Mouse (Mus musculus) cerebral cortex, adult 2 months (tissue): Measurements from ENCODE around the gene Cyp2w1.

ENCODE experiments used
- WGBS: fragments of 180-500 bp; shearing (Covaris S2); methylation state at CpG from one replicate; pipeline ENCODE4 v1.1.7; 2018; 5-methylcytosine and 5-hydroxymethylcytosine counted together

The Cyp2w1 gene

GRCm38 (mm10) chr5:139332590-139333272, 19.7 kb upstream of the Cyp2w1 start:
- WGBS = 89% methylated on average over 8 of the region's 8 CpGs

DNA sequence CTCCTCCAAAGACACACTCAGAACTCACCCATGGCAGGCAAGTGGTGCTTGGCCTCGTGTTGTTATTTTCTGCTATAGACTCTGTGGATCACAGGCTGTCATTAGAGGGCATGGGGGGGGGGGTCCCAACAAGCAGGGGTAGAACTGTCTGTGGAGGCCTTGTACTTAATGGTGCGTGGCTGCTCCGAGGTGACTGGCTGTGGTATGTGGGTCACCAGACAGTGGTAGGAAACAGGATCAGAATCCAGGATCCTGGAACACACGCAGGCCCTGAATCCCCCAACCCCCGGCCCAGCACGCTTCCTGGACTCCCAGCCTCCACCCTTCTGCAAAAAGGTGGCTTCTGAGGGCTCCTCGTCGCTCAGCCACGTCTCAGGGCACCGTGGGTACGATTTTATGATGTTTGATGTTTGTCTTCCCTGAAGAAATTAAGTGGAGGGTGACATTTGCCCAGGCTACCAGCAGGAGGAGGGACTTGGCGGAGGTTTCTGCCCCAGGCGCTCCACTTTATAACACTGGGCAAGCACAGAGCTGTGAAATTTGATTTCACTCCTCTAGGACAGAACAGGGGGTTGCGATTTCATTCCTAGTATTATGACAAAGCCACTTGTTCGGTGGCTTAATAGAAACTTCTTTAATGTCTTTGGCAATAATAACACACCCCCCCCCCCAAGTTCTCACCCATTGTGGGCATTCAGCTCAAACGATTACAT, 19.0 kb upstream of the Cyp2w1 start:
- WGBS = 80% methylated on average over 16 of the region's 16 CpGs

GRCm38 (mm10) chr5:139334394-139334793, 18.0 kb upstream of the Cyp2w1 start:
- WGBS = 84% methylated on average over 10 of the region's 10 CpGs

- WGBS = 76% methylated on average over 4 of the region's 4 CpGs
Observed at GRCm38 (mm10) chr5:139335634-139336033, 16.8 kb upstream of the Cyp2w1 start.

- 63% methylated on average over 13 of the region's 13 CpGs for WGBS
Observed at GRCm38 (mm10) chr5:139337826-139338370, 14.5 kb upstream of the Cyp2w1 start.

DNA sequence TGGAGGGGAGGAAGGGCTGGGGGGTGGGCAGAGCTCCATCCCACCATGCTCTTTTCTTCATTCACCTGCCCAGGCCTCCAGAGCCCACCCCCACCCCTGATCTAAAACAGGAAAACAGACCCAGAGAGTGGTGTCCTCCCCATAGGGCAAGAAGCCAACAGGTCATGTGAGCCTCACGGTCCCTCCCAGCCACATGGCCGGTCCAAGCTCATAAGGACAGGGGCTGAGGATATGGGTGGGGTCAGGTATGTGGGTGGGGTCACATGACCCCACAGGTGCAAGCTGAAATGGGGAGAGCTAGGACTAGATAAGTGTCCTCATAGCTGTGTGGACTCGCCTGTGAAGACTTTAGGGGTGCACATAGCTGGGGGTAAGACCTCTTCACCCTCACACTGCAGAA, 14.0 kb upstream of the Cyp2w1 start:
- WGBS = 61% methylated on average over 3 of the region's 3 CpGs

DNA sequence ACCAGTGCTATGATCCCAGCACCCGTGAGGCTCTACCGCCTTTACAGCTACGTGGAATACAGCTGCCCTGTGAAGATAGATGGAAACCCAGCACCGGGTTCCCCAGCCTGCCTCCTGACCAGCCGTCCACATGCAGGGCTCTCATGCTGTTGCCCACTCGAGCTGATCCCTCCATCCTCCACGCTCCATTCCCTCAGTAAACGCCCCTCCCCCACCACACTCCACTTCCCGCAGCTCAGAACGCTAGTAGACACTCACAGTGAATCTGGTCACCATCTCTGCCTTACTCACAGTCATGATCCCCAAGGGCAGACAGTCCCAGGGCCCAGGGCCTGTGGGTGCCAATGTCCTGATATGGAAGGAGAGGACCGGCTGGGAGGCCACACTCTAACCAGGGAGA, 13.5 kb upstream of the Cyp2w1 start:
- 81% methylated on average over 11 of the region's 11 CpGs for WGBS

DNA sequence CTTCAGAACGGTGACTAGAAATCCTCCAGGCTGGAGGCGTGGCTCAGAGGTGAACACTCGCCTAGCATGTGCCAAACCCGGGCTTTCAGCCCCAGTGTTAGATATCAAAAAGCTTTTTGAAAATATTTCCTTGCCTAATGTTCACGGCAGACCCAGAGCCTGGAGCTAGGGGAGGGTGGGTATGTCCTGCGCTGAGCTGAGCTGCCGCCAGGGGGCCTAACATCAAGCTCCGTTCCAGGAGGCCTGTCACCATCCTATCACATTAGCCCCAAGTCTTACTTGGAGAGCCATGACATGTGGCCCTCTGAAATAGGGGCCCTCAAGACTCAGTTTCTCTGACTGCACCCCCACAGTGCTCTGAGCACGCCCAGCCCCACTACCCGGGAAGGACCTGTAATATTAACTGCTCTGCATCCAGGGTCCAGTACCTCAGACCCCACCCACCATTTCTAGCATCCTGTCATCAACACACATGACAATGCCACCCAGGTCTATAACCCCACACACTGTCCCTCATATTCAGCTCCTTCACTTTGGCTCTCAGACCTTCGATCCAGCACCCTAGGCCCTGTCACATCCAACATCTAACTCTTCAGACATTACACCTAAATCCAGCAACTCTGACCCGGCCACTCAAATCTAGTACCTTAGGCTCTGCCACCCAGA, 8.3 kb upstream of the Cyp2w1 start:
- 4% methylated on average over 12 of the region's 12 CpGs for WGBS

- WGBS = under 1% methylated on average over 33 of the region's 33 CpGs
Observed at GRCm38 (mm10) chr5:139344687-139345363, 7.6 kb upstream of the Cyp2w1 start.

DNA sequence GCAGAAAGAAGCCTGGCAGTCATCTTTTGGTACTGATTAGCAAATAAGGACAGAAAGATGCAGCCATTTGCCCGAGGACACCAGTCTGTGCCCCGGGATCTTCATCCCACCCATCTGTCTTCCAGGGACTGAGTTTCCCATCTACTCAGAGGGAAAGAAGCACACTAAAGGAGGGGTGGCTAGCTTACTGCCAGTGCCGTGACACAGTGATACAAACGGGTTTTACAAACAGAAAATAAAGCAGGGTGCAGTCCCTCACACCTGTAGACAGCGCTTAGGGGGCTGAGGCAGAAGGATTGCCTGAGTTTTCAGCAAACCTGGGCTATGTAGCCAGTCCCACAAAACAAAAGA, 7.1 kb upstream of the Cyp2w1 start:
- WGBS = 13% methylated on average over 5 of the region's 5 CpGs

DNA sequence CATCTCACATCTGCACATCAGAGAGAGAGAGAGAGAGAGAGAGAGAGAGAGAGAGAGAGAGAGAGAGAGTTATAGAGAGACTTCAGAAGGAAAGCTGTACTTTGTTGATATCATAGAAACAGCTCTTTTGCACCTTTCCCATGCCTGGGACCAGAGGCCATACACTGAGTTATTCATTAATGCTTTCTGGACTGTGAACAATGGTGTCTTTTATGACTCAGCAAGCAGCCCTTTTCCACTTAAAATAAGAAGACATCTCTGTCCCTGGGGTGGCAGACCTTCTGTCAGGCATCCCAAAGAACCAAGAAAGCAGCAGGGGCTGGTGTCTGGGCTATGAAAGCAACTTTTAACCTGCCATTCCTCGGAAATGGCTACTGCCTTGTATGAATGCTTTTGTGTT, 5.2 kb upstream of the Cyp2w1 start:
- WGBS = 64% methylated on average over 1 of the region's 1 CpGs

DNA sequence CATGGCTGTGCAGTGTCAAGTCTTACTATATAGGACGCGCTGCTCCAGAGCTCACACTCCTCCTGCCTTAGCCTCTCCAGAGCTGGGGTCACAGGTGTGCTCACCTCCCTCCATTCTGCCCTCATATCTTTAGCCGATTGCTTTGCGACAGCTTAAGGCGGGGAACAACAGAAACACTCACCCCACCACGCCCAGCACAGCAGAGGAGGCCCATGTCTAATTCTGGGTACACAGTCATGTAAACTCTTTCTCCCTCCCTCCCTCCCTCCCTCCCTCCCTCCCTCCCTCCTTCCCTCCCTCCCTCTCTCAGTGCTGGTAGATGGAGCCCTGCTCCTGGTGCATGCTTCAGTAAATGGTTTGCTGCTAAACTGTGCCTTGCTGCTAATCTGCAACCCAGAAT, 2.7 kb upstream of the Cyp2w1 start:
- WGBS = 70% methylated on average over 6 of the region's 6 CpGs

GRCm38 (mm10) chr5:139351134-139351533, 1.3 kb upstream of the Cyp2w1 start, which contains the start of gene Cox19:
Cox19 (minus strand) TSS chr5:139351418.
- 50% methylated on average over 5 of the region's 5 CpGs for WGBS

DNA sequence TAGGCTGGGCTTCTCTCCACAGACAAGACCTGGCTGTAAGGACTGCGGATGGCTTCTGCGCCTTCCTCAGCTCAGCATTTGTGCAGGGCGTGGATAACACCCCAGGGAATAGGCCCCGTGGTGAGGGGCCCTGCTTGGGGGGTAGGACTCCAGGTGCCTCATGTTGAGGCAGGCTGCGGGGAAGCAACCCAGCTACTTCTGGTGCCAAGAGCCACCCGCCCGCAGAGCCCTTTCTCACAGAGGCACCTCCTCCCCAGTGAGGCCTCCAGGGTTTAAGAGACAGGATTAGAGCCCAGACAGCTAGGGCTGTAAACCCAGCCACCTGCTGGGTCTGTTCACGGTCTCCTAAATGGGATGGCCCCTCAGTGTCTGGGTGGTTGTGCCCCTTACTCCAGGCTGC, 789 bp upstream of the Cyp2w1 start:
- 58% methylated on average over 8 of the region's 8 CpGs for WGBS

DNA sequence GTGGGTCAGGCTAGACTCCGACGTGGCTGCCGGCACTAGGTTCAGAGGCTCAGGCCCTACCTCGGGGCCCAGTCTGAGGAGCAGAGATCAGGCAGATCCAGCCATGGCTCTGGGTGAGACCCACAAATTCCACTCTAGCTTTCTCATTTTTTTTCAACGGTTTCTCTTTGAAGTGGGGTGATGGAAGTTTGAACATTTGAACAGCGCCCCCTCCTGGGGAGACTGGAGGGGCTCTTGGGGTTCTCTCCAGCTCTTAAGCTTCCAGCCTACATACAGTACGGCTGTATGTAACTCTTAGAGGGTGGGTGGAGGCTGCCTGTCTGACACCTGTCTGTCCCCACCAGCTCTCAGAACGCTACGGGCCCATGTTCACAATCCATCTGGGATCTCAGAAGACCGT, 1.1 kb downstream of the Cyp2w1 start:
- 55% methylated on average over 10 of the region's 10 CpGs for WGBS

GRCm38 (mm10) chr5:139353946-139354345, 1.5 kb downstream of the Cyp2w1 start:
- 86% methylated on average over 11 of the region's 11 CpGs for WGBS

GRCm38 (mm10) chr5:139355235-139355772, 2.9 kb downstream of the Cyp2w1 start:
- WGBS = 33% methylated on average over 19 of the region's 19 CpGs

DNA sequence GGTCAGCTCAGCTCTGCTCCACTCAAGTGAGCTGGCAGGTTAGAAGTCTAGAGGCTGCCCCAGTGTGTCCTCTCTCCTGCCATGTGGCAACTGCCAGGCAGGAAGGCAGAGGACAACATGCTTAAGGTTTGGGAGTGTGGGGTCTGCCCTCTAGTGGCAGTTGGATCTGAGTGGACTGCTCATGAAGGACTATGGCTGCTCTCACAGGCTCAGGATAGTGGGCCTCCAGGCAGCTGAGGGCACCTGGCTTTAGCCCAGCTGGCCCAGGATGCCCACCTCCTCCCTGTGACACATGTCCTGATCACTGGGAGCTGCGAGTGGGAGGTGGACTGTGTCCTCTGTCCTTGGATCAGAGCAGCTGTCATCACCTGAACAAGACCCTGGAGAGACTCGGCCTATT, 6.2 kb downstream of the Cyp2w1 start:
- 87% methylated on average over 2 of the region's 2 CpGs for WGBS

DNA sequence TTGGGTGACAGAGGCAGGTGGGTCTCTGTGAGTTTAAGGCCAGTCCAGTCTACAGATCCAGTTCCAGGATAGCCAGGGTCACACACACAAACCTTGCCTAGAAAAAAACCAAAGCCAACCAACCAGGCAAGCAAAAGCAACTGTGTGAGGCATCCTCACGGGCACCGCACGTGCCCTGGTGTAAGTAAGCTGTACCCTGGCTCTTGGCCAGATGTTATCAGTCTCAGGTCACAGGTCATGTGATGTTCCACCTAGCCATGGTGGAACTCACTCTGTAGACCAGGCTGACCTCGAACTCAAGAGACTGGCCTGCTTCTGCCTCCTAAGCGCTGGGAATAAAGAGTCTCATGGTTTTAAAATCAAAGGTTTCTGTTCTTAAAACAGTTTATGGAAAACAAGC, 6.8 kb downstream of the Cyp2w1 start:
- WGBS = 92% methylated on average over 5 of the region's 5 CpGs

DNA sequence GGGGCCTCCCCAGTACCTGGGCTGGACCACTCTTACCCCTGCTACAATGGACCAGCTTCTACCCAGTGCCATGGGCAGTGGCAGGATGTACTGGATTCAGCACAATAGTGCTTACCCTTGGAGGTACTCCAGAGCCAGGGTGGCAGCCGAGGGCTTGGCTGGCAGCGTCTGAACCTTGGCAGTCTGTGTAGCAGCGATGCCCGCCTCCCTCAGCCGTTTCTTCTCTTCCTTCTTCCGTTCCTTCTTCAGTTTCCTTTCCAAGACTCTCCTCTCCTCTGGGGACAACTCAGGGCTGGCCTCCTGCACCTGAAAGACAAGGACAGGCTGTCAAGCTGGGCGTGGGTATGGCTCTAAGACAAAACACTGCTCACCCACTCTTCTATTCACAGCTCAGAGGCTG, 11.4 kb downstream of the Cyp2w1 start:
- WGBS = 28% methylated on average over 7 of the region's 7 CpGs

DNA sequence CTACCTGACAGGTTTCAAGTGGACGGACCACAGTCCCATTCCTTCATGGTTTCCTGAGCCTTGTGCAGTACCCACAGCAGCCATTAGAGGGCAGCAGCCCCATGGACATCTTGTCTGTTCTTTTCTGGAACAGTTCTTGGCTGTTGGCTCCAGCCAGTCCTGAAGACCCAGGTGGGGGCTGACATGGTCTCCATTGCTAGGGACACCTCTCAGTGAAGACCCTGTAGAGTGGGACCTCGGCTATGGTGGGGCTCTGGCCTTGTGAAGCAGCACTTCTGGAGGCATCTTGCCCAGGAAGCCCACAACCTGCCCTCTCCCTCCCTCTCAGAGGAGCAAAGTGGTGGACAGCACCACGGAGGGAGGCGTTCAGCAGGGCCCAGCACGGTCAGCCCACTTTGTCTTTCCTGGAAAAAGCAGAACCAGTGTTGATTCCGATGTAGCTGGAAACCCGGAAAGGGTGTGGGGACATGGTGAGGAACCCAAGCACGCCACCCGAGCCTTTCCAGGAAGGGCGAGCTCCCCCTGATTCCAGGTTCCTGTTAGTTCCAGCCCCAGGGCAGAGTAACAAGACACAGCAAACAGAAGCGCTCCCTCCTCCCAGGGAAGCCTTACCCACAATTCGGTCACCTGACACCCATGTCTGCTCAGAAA, 12.0 kb downstream of the Cyp2w1 start:
- WGBS = 22% methylated on average over 12 of the region's 12 CpGs
